Mouse (Mus musculus) forebrain, embryonic 12.5 days (tissue): ENCODE measurements around the gene A030003K21Rik. TPM values are rescaled to one million over a fixed set of nuclear protein-coding genes. Genes with fewer than 3 reads are reported as not detected.
"Not testable (repeated sequence)": the region's sequence is repeated elsewhere in the genome, so short reads cannot be mapped to it uniquely, and the experiment has no call there.

Experiments used
- ATAC-seq: fragments of 200-750 bp; cut with Nextera tagmentation; 2 replicates; pipeline ENCODE4 v1.8.0; 2017; ENCODE audit warnings: moderate TSS enrichment; ENCODE audit not compliant: low FRiP score
- H3K27ac ChIP-seq: fragments of 300-500 bp; sonication (generic); 2 replicates; pipeline ENCODE4 v1.5.1; 2016; ENCODE audit warnings: mild to moderate bottlenecking
- H3K27me3 ChIP-seq: fragments of 300-500 bp; sonication (generic); 2 replicates; pipeline ENCODE4 v1.6.1; 2016; ENCODE audit warnings: mild to moderate bottlenecking
- H3K36me3 ChIP-seq: fragments of 300-500 bp; sonication (generic); replicated peaks from 2 replicates; pipeline ENCODE4 v1.6.1; 2016; ENCODE audit warnings: mild to moderate bottlenecking
- H3K4me1 ChIP-seq: fragments of 300-500 bp; sonication (generic); 2 replicates; pipeline ENCODE4 v1.6.1; 2016
- H3K4me2 ChIP-seq: fragments of 300-500 bp; sonication (generic); 2 replicates; pipeline ENCODE4 v1.6.1; 2016; ENCODE audit warnings: mild to moderate bottlenecking, moderate library complexity
- H3K4me3 ChIP-seq: fragments of 300-500 bp; sonication (generic); replicated peaks from 2 replicates; pipeline ENCODE4 v1.5.1; 2016; ENCODE audit warnings: mild to moderate bottlenecking
- H3K9ac ChIP-seq: fragments of 300-500 bp; sonication (generic); 2 replicates; pipeline ENCODE4 v1.6.1; 2016; ENCODE audit warnings: mild to moderate bottlenecking
- H3K9me3 ChIP-seq: fragments of 300-500 bp; sonication (generic); 2 replicates; pipeline ENCODE4 v1.6.1; 2016
- WGBS: fragments of 180-500 bp; shearing (Covaris S2); methylation state at CpG from one replicate; pipeline ENCODE4 v1.1.7; 2016; 5-methylcytosine and 5-hydroxymethylcytosine counted together
- polyA plus RNA-seq: library from polyadenylated mRNA; unstranded; fragments of >200 nt; fragmentation: Nextera tagmentation; extraction: Ambion mirVana; gene quantifications from 2 replicates; pipeline ENCODE4 v1.2.1, GENCODE M21; 2016

The A030003K21Rik gene
- polyA plus RNA-seq, 1 experiment from 2014 or later = not detected

GRCm38 (mm10) chr1:82959870-82960385 is 16.7 kb upstream of the A030003K21Rik start, which contains the start of gene Gm47955:
TSS of gene Gm47955 (plus strand) at chr1:82960286.
- no peaks in the 10 kb centered on the region for H3K27me3 ChIP-seq
- no peaks in the 10 kb centered on the region for H3K4me1 ChIP-seq
- no peak for ATAC-seq
- no peaks in the 10 kb centered on the region for H3K9me3 ChIP-seq
- no peaks in the 10 kb centered on the region for H3K36me3 ChIP-seq
- no peak within 1 kb of the TSS for H3K27ac ChIP-seq
- no peak within 1 kb of the TSS for H3K4me2 ChIP-seq
- no peak within 1 kb of the TSS for H3K9ac ChIP-seq
- H3K4me3 ChIP-seq = no peak within 1 kb of the TSS
- WGBS = 92% methylated on average over 11 of the region's 11 CpGs

- not testable (repeated sequence) for H3K36me3 ChIP-seq, H3K27me3 ChIP-seq, ATAC-seq, H3K9me3 ChIP-seq, H3K9ac ChIP-seq, H3K27ac ChIP-seq, H3K4me3 ChIP-seq, H3K4me1 ChIP-seq, H3K4me2 ChIP-seq
These were observed 12.7 kb upstream of the A030003K21Rik start, which contains the start of gene Gm7544 for GRCm38 (mm10) chr1:82955913-82956312. TSS of gene Gm7544 (minus strand) at chr1:82956013.

- Histone ChIP-seq H3K36me3 (no peaks in the 10 kb centered on the region), H3K4me1 (no peaks in the 10 kb centered on the region), H3K9ac (no peak overlapping the region), H3K27ac (no peak overlapping the region), H3K27me3 (no peaks in the 10 kb centered on the region), H3K4me2 (no peak overlapping the region), H3K9me3 (no peaks in the 10 kb centered on the region), H3K4me3 (no peak overlapping the region)
- 83% methylated on average over 2 of the region's 2 CpGs for WGBS
- no peak for ATAC-seq
These were observed 5.4 kb upstream of the A030003K21Rik start for GRCm38 (mm10) chr1:82948601-82949000.

- H3K9ac ChIP-seq, H3K9me3 ChIP-seq, H3K4me1 ChIP-seq, H3K36me3 ChIP-seq, H3K27me3 ChIP-seq, H3K27ac ChIP-seq, H3K4me3 ChIP-seq, ATAC-seq, H3K4me2 ChIP-seq: not testable (repeated sequence)
- 100% methylated on average over 2 of the region's 2 CpGs for WGBS
These were observed 2.8 kb upstream of the A030003K21Rik start for GRCm38 (mm10) chr1:82946029-82946428.

GRCm38 (mm10) chr1:82942505-82942904 is 683 bp downstream of the A030003K21Rik start:
- WGBS = 93% methylated on average over 1 of the region's 2 CpGs
- H3K9me3 ChIP-seq, H3K27me3 ChIP-seq, H3K9ac ChIP-seq, H3K4me3 ChIP-seq, H3K36me3 ChIP-seq, ATAC-seq, H3K4me2 ChIP-seq, H3K27ac ChIP-seq, H3K4me1 ChIP-seq: not testable (repeated sequence)

- 93% methylated on average over 5 of the region's 5 CpGs for WGBS
- Histone ChIP-seq H3K9me3 (0 out of 2 replicates have a peak, but pooled peaks cover 4% of the 10 kb centered on the region), H3K4me1 (no peaks in the 10 kb centered on the region), H3K27me3 (no peaks in the 10 kb centered on the region), H3K4me2 (no peak overlapping the region), H3K9ac (no peak overlapping the region), H3K4me3 (no peak overlapping the region), H3K27ac (no peak overlapping the region), H3K36me3 (no peaks in the 10 kb centered on the region)
- no peak for ATAC-seq
These were observed 4.5 kb downstream of the A030003K21Rik start for GRCm38 (mm10) chr1:82938666-82939065.

- no CpG with 5 or more reads among the region's 6 CpGs for WGBS
- not testable (repeated sequence) for H3K36me3 ChIP-seq, ATAC-seq, H3K27me3 ChIP-seq, H3K4me2 ChIP-seq, H3K4me1 ChIP-seq, H3K9me3 ChIP-seq, H3K9ac ChIP-seq, H3K27ac ChIP-seq, H3K4me3 ChIP-seq
These were observed 11.9 kb downstream of the A030003K21Rik start, which contains the start of gene Gm6217 for GRCm38 (mm10) chr1:82931326-82931725. TSS of gene Gm6217 (minus strand) at chr1:82931399.

GRCm38 (mm10) chr1:82930558-82930957 is 12.6 kb downstream of the A030003K21Rik start:
- H3K9ac ChIP-seq, H3K9me3 ChIP-seq, H3K4me3 ChIP-seq, H3K27ac ChIP-seq, H3K27me3 ChIP-seq, H3K36me3 ChIP-seq, ATAC-seq, H3K4me2 ChIP-seq, H3K4me1 ChIP-seq: not testable (repeated sequence)
- WGBS = 92% methylated on average over 3 of the region's 3 CpGs

GRCm38 (mm10) chr1:82924650-82925049 is 18.5 kb downstream of the A030003K21Rik start, which contains the start of gene A030014E15Rik:
TSS of gene A030014E15Rik (plus strand) at chr1:82924917.
- Histone ChIP-seq H3K27ac (no peak within 1 kb of the TSS), H3K4me3 (no peak within 1 kb of the TSS), H3K4me1 (no peaks in the 10 kb centered on the region), H3K36me3 (no peaks in the 10 kb centered on the region), H3K4me2 (no peak within 1 kb of the TSS), H3K9ac (no peak within 1 kb of the TSS), H3K9me3 (no peaks in the 10 kb centered on the region), H3K27me3 (no peaks in the 10 kb centered on the region)
- no peak for ATAC-seq
- 92% methylated on average over 6 of the region's 6 CpGs for whole genome bisulfite sequencing

GRCm38 (mm10) chr1:82913434-82913833 is 29.8 kb downstream of the A030003K21Rik start:
- not testable (repeated sequence) for H3K9me3 ChIP-seq, H3K27me3 ChIP-seq, ATAC-seq

GRCm38 (mm10) chr1:82913025-82913424 is 30.2 kb downstream of the A030003K21Rik start, which contains the start of gene A030005L19Rik:
TSS of gene A030005L19Rik (plus strand) at chr1:82913325.
- ATAC-seq = no peak
- H3K4me1 ChIP-seq = no peaks in the 10 kb centered on the region
- no peak within 1 kb of the TSS for H3K4me2 ChIP-seq
- no peak within 1 kb of the TSS for H3K27ac ChIP-seq
- H3K36me3 ChIP-seq = no peaks in the 10 kb centered on the region
- no peaks in the 10 kb centered on the region for H3K27me3 ChIP-seq
- H3K4me3 ChIP-seq = no peak within 1 kb of the TSS
- no peaks in the 10 kb centered on the region for H3K9me3 ChIP-seq
- no peak within 1 kb of the TSS for H3K9ac ChIP-seq
- 89% methylated on average over 3 of the region's 3 CpGs for WGBS

More at GRCm38 (mm10) chr1:82913434-82913833, 29.8 kb downstream of the A030003K21Rik start:
- WGBS = 98% methylated on average over 5 of the region's 5 CpGs
- H3K4me3 ChIP-seq, H3K36me3 ChIP-seq, H3K4me2 ChIP-seq, H3K27ac ChIP-seq, H3K9ac ChIP-seq, H3K4me1 ChIP-seq: not testable (repeated sequence)

- Histone ChIP-seq H3K9me3 (no peaks in the 10 kb centered on the region), H3K27me3 (no peaks in the 10 kb centered on the region), H3K9ac (no peak overlapping the region), H3K36me3 (peaks cover 18% of the 10 kb centered on the region), H3K4me3 (no peak overlapping the region), H3K4me1 (0 out of 2 replicates have a peak, but pooled peaks cover 5% of the 10 kb centered on the region), H3K27ac (no peak overlapping the region), H3K4me2 (no peak overlapping the region)
- no peak for ATAC-seq
- 58% methylated on average over 3 of the region's 3 CpGs for WGBS
These were observed 37.3 kb downstream of the A030003K21Rik start for GRCm38 (mm10) chr1:82905886-82906285.

- 95% methylated on average over 3 of the region's 3 CpGs for WGBS
- Histone ChIP-seq H3K4me2 (no peak overlapping the region), H3K9me3 (no peaks in the 10 kb centered on the region), H3K27me3 (no peaks in the 10 kb centered on the region), H3K36me3 (peaks cover 34% of the 10 kb centered on the region), H3K9ac (no peak overlapping the region), H3K27ac (no peak overlapping the region), H3K4me1 (0 out of 2 replicates have a peak, but pooled peaks cover 5% of the 10 kb centered on the region), H3K4me3 (no peak overlapping the region)
- no peak for ATAC-seq
These were observed 42.0 kb downstream of the A030003K21Rik start for GRCm38 (mm10) chr1:82901201-82901600.
